Mouse (Mus musculus): ENCODE results near the gene Acbd5.

GRCm38 (mm10) chr2:23042189-23042588 lies 25.8 kb upstream of the Acbd5 start:
- TF ChIP-seq POLR2A (IDR thresholded peaks at IDR 0.05; ENCODE audit: control insufficient read depth, extremely low read depth, insufficient read depth, low read length, poor library complexity) (no peak), CTCF (IDR thresholded peaks at IDR 0.05; ENCODE audit: borderline replicate concordance, control insufficient read depth, extremely low read depth, insufficient read depth, low read length, poor library complexity) (no peak)
